Mouse (Mus musculus) lung, embryonic 16.5 days (tissue): ENCODE results near the gene Slc25a43. TPM values are rescaled to one million over a fixed set of nuclear protein-coding genes. Genes with fewer than 3 reads are reported as not detected.

Experiments used
- ATAC-seq: fragments of 200-750 bp; cut with Nextera tagmentation; 2 replicates; pipeline ENCODE4 v1.8.0; 2017; ENCODE audit warnings: low read depth, mild to moderate bottlenecking, moderate library complexity
- H3K27ac ChIP-seq: fragments of 300-500 bp; sonication (generic); 2 replicates; pipeline ENCODE4 v1.5.1; 2014; ENCODE audit warnings: mild to moderate bottlenecking, control low read depth, low read length
- H3K27me3 ChIP-seq: fragments of 300-500 bp; sonication (generic); 2 replicates; pipeline ENCODE4 v1.6.1; 2014; ENCODE audit warnings: low read depth, low read length, mixed read lengths; ENCODE audit not compliant: control insufficient read depth, insufficient read depth
- H3K36me3 ChIP-seq: fragments of 300-500 bp; sonication (generic); 2 replicates; pipeline ENCODE4 v1.6.1; 2014; ENCODE audit warnings: low read length; ENCODE audit not compliant: control insufficient read depth, insufficient read depth
- H3K4me1 ChIP-seq: fragments of 300-500 bp; sonication (generic); replicated peaks from 2 replicates; pipeline ENCODE4 v1.6.1; 2014; ENCODE audit warnings: low read length, mixed read lengths; ENCODE audit not compliant: control insufficient read depth, insufficient read depth
- H3K4me2 ChIP-seq: fragments of 300-500 bp; sonication (generic); 2 replicates; pipeline ENCODE4 v1.6.1; 2014; ENCODE audit warnings: low read depth, low read length, control low read depth
- H3K4me3 ChIP-seq: fragments of 300-500 bp; sonication (generic); 2 replicates; pipeline ENCODE4 v1.5.1; 2014; ENCODE audit warnings: mild to moderate bottlenecking, low read length, control low read depth
- H3K9ac ChIP-seq: fragments of 300-500 bp; sonication (generic); 2 replicates; pipeline ENCODE4 v1.6.1; 2014; ENCODE audit warnings: low read length, control low read depth
- H3K9me3 ChIP-seq: fragments of 300-500 bp; sonication (generic); 2 replicates; pipeline ENCODE4 v1.6.1; 2016; ENCODE audit warnings: low read length; ENCODE audit not compliant: control insufficient read depth
- WGBS: fragments of 180-500 bp; shearing (Covaris S2); extraction: QIAGEN DNeasy Blood & Tissue Kit; methylation state at CpG from one replicate; pipeline ENCODE4 v1.1.7; 2014; 5-methylcytosine and 5-hydroxymethylcytosine counted together
- polyA plus RNA-seq: library from polyadenylated mRNA; unstranded; fragments of >200 nt; fragmentation: Nextera tagmentation; extraction: Ambion mirVana; gene quantifications from 2 replicates; pipeline ENCODE4 v1.2.1, GENCODE M21; 2015

Gene Slc25a43
- polyA plus RNA-seq: 2.3 and 2.5 TPM in 2 replicates

- peak within 1 kb of the TSS; percentile 46 for H3K4me3 ChIP-seq
- H3K9ac ChIP-seq: peak within 1 kb of the TSS; percentile 72
- no peaks in the 10 kb centered on the region for H3K9me3 ChIP-seq
- H3K36me3 ChIP-seq: no peaks in the 10 kb centered on the region
- WGBS: 16% methylated on average over 34 of the region's 36 CpGs
- peaks cover 4% of the 10 kb centered on the region; the same call in 1 of the 2 replicates for H3K4me1 ChIP-seq
- no peaks in the 10 kb centered on the region for H3K27me3 ChIP-seq
- H3K4me2 ChIP-seq: peak within 1 kb of the TSS; percentile 72
- no peak within 1 kb of the TSS for H3K27ac ChIP-seq
- peak; percentile 37 for ATAC-seq
Observed at GRCm38 (mm10) chrX:36743503-36744101, at the start of gene Slc25a43. Gene Slc25a43 (plus strand): TSS chrX:36743659.

- no peaks in the 10 kb centered on the region for H3K36me3 ChIP-seq
- WGBS: 51% methylated on average over 13 of the region's 13 CpGs
- no peaks in the 10 kb centered on the region; the same call in 1 of the 2 replicates for H3K4me1 ChIP-seq
- no peak overlapping the region for H3K9ac ChIP-seq
- H3K9me3 ChIP-seq: no peaks in the 10 kb centered on the region
- H3K27me3 ChIP-seq: no peaks in the 10 kb centered on the region
- H3K4me3 ChIP-seq: peak overlapping the region; percentile 23; the same call in 1 of the 2 replicates
- H3K27ac ChIP-seq: peak overlapping the region; percentile 41
- peak overlapping the region; percentile 12; the same call in 1 of the 2 replicates for H3K4me2 ChIP-seq
- peak; percentile 83 for ATAC-seq
Observed at GRCm38 (mm10) chrX:36740124-36740951, 3.1 kb upstream of the Slc25a43 start.

GRCm38 (mm10) chrX:36741278-36741677 lies 2.2 kb upstream of the Slc25a43 start:
- H3K27me3 ChIP-seq: no peaks in the 10 kb centered on the region
- H3K4me3 ChIP-seq: no peak overlapping the region
- no peak overlapping the region for H3K9ac ChIP-seq
- no peaks in the 10 kb centered on the region for H3K36me3 ChIP-seq
- H3K4me1 ChIP-seq: no peaks in the 10 kb centered on the region; the same call in 1 of the 2 replicates
- no peak overlapping the region for H3K4me2 ChIP-seq
- ATAC-seq: no peak
- H3K27ac ChIP-seq: no peak overlapping the region
- WGBS: 16% methylated on average over 6 of the region's 6 CpGs
- no peaks in the 10 kb centered on the region for H3K9me3 ChIP-seq

DNA sequence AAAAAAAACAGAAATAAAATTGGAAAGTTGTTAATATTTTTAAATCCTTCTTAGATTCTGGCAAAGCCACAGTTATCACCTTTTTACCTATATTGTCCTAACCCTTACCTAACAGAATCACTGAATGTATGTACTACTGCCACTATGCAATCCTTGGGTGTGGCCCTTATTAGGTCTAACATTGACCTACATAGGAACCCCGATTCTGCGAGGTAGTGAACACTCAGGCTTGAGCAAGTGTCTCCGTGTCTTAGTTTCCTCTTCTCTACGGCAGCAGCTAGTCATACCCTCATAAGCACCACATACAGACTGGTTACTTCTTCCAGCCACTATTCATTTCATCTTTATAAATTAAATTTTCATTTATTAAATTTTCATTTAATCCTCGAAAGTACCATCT lies 715 bp upstream of the Slc25a43 start:
- Histone ChIP-seq H3K4me2 (no peak overlapping the region), H3K9ac (no peak overlapping the region), H3K36me3 (no peaks in the 10 kb centered on the region), H3K27me3 (no peaks in the 10 kb centered on the region), H3K9me3 (no peaks in the 10 kb centered on the region), H3K4me1 (no peaks in the 10 kb centered on the region; the same call in 1 of the 2 replicates), H3K4me3 (no peak overlapping the region), H3K27ac (no peak overlapping the region)
- no peak for ATAC-seq
- 90% methylated on average over 5 of the region's 5 CpGs for WGBS

DNA sequence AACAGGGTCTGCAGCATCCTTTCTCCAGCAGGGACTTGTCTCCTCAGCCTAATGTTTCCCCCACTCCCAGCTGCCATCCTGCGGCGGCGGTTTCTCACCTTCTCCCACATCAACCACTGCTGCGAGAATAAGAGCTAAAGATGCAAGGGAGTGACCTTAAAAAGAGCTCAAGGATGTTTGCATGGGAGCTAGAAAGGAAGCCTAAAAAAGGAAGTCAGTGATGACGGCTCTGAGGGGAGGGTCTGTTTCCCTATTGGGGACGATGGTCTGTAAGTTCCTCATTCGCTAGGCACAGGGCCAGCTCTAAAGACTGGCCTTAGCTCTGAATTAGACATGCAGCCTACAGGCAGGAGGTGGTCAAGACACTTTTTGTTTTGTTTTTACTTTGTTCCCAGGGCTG lies 1.3 kb downstream of the Slc25a43 start:
- Histone ChIP-seq H3K4me3 (no peak overlapping the region), H3K36me3 (no peaks in the 10 kb centered on the region), H3K4me2 (no peak overlapping the region), H3K9ac (no peak overlapping the region), H3K9me3 (no peaks in the 10 kb centered on the region), H3K27me3 (no peaks in the 10 kb centered on the region), H3K27ac (no peak overlapping the region), H3K4me1 (peaks cover 8% of the 10 kb centered on the region; the same call in 1 of the 2 replicates)
- 44% methylated on average over 7 of the region's 7 CpGs for WGBS
- no peak for ATAC-seq

GRCm38 (mm10) chrX:36745333-36745732 lies 1.9 kb downstream of the Slc25a43 start:
- H3K9ac ChIP-seq: no peak overlapping the region
- no peaks in the 10 kb centered on the region for H3K36me3 ChIP-seq
- H3K27ac ChIP-seq: no peak overlapping the region
- no peak for ATAC-seq
- H3K4me2 ChIP-seq: no peak overlapping the region
- no peak overlapping the region for H3K4me3 ChIP-seq
- H3K9me3 ChIP-seq: no peaks in the 10 kb centered on the region
- 91% methylated on average over 7 of the region's 7 CpGs for WGBS
- H3K27me3 ChIP-seq: no peaks in the 10 kb centered on the region
- H3K4me1 ChIP-seq: peaks cover 8% of the 10 kb centered on the region; the same call in 1 of the 2 replicates

- WGBS: 79% methylated on average over 8 of the region's 8 CpGs
- Histone ChIP-seq H3K27ac (no peak overlapping the region), H3K4me2 (no peak overlapping the region)
Observed at GRCm38 (mm10) chrX:36746789-36747188, 3.3 kb downstream of the Slc25a43 start.

GRCm38 (mm10) chrX:36748573-36748972 lies 5.1 kb downstream of the Slc25a43 start:
- no peak for ATAC-seq
- Histone ChIP-seq H3K9ac (no peak overlapping the region), H3K9me3 (no peaks in the 10 kb centered on the region), H3K4me2 (no peak overlapping the region), H3K27me3 (no peaks in the 10 kb centered on the region), H3K4me1 (0 out of 2 replicates have a peak, but pooled peaks cover 8% of the 10 kb centered on the region), H3K36me3 (no peaks in the 10 kb centered on the region), H3K4me3 (no peak overlapping the region), H3K27ac (no peak overlapping the region)
- WGBS: 56% methylated on average over 3 of the region's 3 CpGs

More at GRCm38 (mm10) chrX:36746789-36747188, 3.3 kb downstream of the Slc25a43 start:
- no peak for ATAC-seq
- no peaks in the 10 kb centered on the region for H3K9me3 ChIP-seq
- 0 out of 2 replicates have a peak, but pooled peaks cover 8% of the 10 kb centered on the region for H3K4me1 ChIP-seq
- no peak overlapping the region for H3K4me3 ChIP-seq
- no peaks in the 10 kb centered on the region for H3K27me3 ChIP-seq
- H3K36me3 ChIP-seq: no peaks in the 10 kb centered on the region
- H3K9ac ChIP-seq: no peak overlapping the region

GRCm38 (mm10) chrX:36749281-36749785 lies 5.9 kb downstream of the Slc25a43 start:
- no peak for ATAC-seq
- 0 out of 2 replicates have a peak, but pooled peaks cover 8% of the 10 kb centered on the region for H3K4me1 ChIP-seq
- no peaks in the 10 kb centered on the region for H3K27me3 ChIP-seq
- no peaks in the 10 kb centered on the region for H3K9me3 ChIP-seq
- WGBS: 45% methylated on average over 6 of the region's 6 CpGs
- no peaks in the 10 kb centered on the region for H3K36me3 ChIP-seq
- no peak overlapping the region for H3K9ac ChIP-seq
- no peak overlapping the region for H3K4me3 ChIP-seq
- no peak overlapping the region for H3K27ac ChIP-seq
- no peak overlapping the region for H3K4me2 ChIP-seq
